Mouse (Mus musculus) limb, embryonic 14.5 days (tissue): ENCODE results near the gene Hmgcs1. TPM values are rescaled to one million over a fixed set of nuclear protein-coding genes. Genes with fewer than 3 reads are reported as not detected.
A peak's percentile ranks its signal among the peaks of the same experiment; 100 is the strongest.

Experiments used
- ATAC-seq: fragments of 200-750 bp; cut with Nextera tagmentation; 2 replicates; pipeline ENCODE4 v1.8.0; 2017; ENCODE audit warnings: low read depth, moderate number of reproducible peaks, moderate TSS enrichment; ENCODE audit not compliant: low FRiP score
- DNase-seq: peaks from one replicate; pipeline ENCODE4 v3.0.0-alpha.2; 2015; ENCODE audit warnings: low spot score
- H3K27ac ChIP-seq: fragments of 300-500 bp; sonication (generic); replicated peaks from 2 replicates; pipeline ENCODE4 v1.5.1; 2014; ENCODE audit warnings: low read depth, mild to moderate bottlenecking, low read length, moderate library complexity, mixed read lengths
- H3K27me3 ChIP-seq: fragments of 300-500 bp; sonication (generic); 2 replicates; pipeline ENCODE4 v1.6.1; 2014; ENCODE audit warnings: low read length, mixed read lengths; ENCODE audit not compliant: control insufficient read depth, insufficient read depth
- H3K36me3 ChIP-seq: fragments of 300-500 bp; sonication (generic); 2 replicates; pipeline ENCODE4 v1.6.1; 2014; ENCODE audit warnings: mild to moderate bottlenecking, low read length, moderate library complexity, mixed read lengths; ENCODE audit not compliant: control insufficient read depth, insufficient read depth
- H3K4me1 ChIP-seq: fragments of 300-500 bp; sonication (generic); 2 replicates; pipeline ENCODE4 v1.6.1; 2014; ENCODE audit warnings: antibody characterized with exemption, low read length, mixed read lengths; ENCODE audit not compliant: control insufficient read depth, insufficient read depth
- H3K4me2 ChIP-seq: fragments of 300-500 bp; sonication (generic); replicated peaks from 2 replicates; pipeline ENCODE4 v1.6.1; 2014; ENCODE audit warnings: low read depth, mild to moderate bottlenecking, low read length, moderate library complexity; ENCODE audit not compliant: severe bottlenecking
- H3K4me3 ChIP-seq: fragments of 300-500 bp; sonication (generic); replicated peaks from 2 replicates; pipeline ENCODE4 v1.5.1; 2014; ENCODE audit warnings: low read length
- H3K9ac ChIP-seq: fragments of 300-500 bp; sonication (generic); 2 replicates; pipeline ENCODE4 v1.6.1; 2014; ENCODE audit warnings: mild to moderate bottlenecking, low read depth, low read length, moderate library complexity; ENCODE audit not compliant: severe bottlenecking
- H3K9me3 ChIP-seq: fragments of 300-500 bp; sonication (generic); 2 replicates; pipeline ENCODE4 v1.6.1; 2016; ENCODE audit warnings: low read length; ENCODE audit not compliant: control insufficient read depth
- POLR2A ChIP-seq: fragments of 200-500 bp; IDR thresholded peaks from 2 replicates; pipeline ENCODE4 v1.8.0; 2012; ENCODE audit warnings: inconsistent platforms, mild to moderate bottlenecking, moderate library complexity, borderline replicate concordance; ENCODE audit not compliant: insufficient read depth, insufficient read length; ENCODE audit errors: extremely low read depth
- WGBS: fragments of 180-500 bp; shearing (Covaris S2); extraction: QIAGEN DNeasy Blood & Tissue Kit; methylation state at CpG from one replicate; pipeline ENCODE4 v1.1.7; 2014; 5-methylcytosine and 5-hydroxymethylcytosine counted together
- polyA plus RNA-seq, 2 experiments: library from polyadenylated mRNA; depleted of rRNA in 1 of 2; stranded (reverse) in 1 of 2; unstranded in 1 of 2; fragments of >200 nt; fragmentation: Nextera tagmentation in 1 of 2; extraction: Ambion mirVana in 1 of 2; gene quantifications; 2 replicates each; pipeline versions ENCODE4 v1.2.1 to v1.2.3; 2012 to 2014

Hmgcs1 gene
- polyA plus RNA-seq, 2 experiments, result 93.0 to 135 TPM

- DNase-seq (peak; percentile 63), ATAC-seq (no peak)
- TF ChIP-seq POLR2A, result no peak
- H3K4me1 ChIP-seq, result peaks cover 9% of the 10 kb centered on the region
- WGBS, result 26% methylated on average over 5 of the region's 5 CpGs
- no peak overlapping the region for H3K9ac ChIP-seq
- no peak overlapping the region; the same call in 1 of the 2 replicates for H3K4me2 ChIP-seq
- H3K4me3 ChIP-seq, result no peak overlapping the region
- H3K36me3 ChIP-seq, result no peaks in the 10 kb centered on the region; the same call in 1 of the 2 replicates
- no peaks in the 10 kb centered on the region for H3K27me3 ChIP-seq
- H3K27ac ChIP-seq, result no peak overlapping the region
- H3K9me3 ChIP-seq, result no peaks in the 10 kb centered on the region
These were observed 66.7 kb downstream of the Hmgcs1 start for GRCm38 (mm10) chr13:119756831-119757230.

Other genes with a start within 250 kb of the Hmgcs1 start
- 75.9 and 103 TPM in 2 replicates for gene 4833420G17Rik, start 227.6 kb upstream of the Hmgcs1 start, polyA plus RNA-seq (2012; rRNA removed)
- gene 4833420G17Rik, start 227.6 kb upstream of the Hmgcs1 start, polyA plus RNA-seq (2014; fragmentation: Nextera tagmentation; extraction: Ambion mirVana), result 61.2 and 74.9 TPM in 2 replicates
- gene Tmem267, start 202.3 kb upstream of the Hmgcs1 start, polyA plus RNA-seq (2012; rRNA removed), result 6.5 and 7.2 TPM in 2 replicates
- 1.3 and 2.0 TPM in 2 replicates for gene Tmem267, start 202.3 kb upstream of the Hmgcs1 start, polyA plus RNA-seq (2014; fragmentation: Nextera tagmentation; extraction: Ambion mirVana)
- gene 3110070M22Rik, start 202.0 kb upstream of the Hmgcs1 start, polyA plus RNA-seq (2012; rRNA removed), result 0.56 and 0.78 TPM in 2 replicates
- 1.6 and 2.0 TPM in 2 replicates for gene 3110070M22Rik, start 202.0 kb upstream of the Hmgcs1 start, polyA plus RNA-seq (2014; fragmentation: Nextera tagmentation; extraction: Ambion mirVana)
- gene Ccl28, start 66.6 kb upstream of the Hmgcs1 start, polyA plus RNA-seq (2012; rRNA removed), result 0.18 and 0.23 TPM in 2 replicates
- gene Ccl28, start 66.6 kb upstream of the Hmgcs1 start, polyA plus RNA-seq (2014; fragmentation: Nextera tagmentation; extraction: Ambion mirVana), result 0.07 TPM in 1 of 2 replicates, not detected in the other
- gene Nim1k, start 65.5 kb downstream of the Hmgcs1 start, polyA plus RNA-seq (2012; rRNA removed), result 1.2 and 1.3 TPM in 2 replicates
- gene Nim1k, start 65.5 kb downstream of the Hmgcs1 start, polyA plus RNA-seq (2014; fragmentation: Nextera tagmentation; extraction: Ambion mirVana), result 2.1 and 2.2 TPM in 2 replicates
- 26.6 and 32.1 TPM in 2 replicates for gene Zfp131, start 100.5 kb downstream of the Hmgcs1 start, polyA plus RNA-seq (2012; rRNA removed)
- gene Zfp131, start 100.5 kb downstream of the Hmgcs1 start, polyA plus RNA-seq (2014; fragmentation: Nextera tagmentation; extraction: Ambion mirVana), result 39.6 and 41.3 TPM in 2 replicates
- gene AF067063, start 139.8 kb downstream of the Hmgcs1 start, polyA plus RNA-seq (2012; rRNA removed), result not detected in 2 replicates
- gene AF067063, start 139.8 kb downstream of the Hmgcs1 start, polyA plus RNA-seq (2014; fragmentation: Nextera tagmentation; extraction: Ambion mirVana), result not detected in 2 replicates
- gene D13Ertd608e, start 145.6 kb downstream of the Hmgcs1 start, polyA plus RNA-seq (2012; rRNA removed), result not detected in 2 replicates
- gene D13Ertd608e, start 145.6 kb downstream of the Hmgcs1 start, polyA plus RNA-seq (2014; fragmentation: Nextera tagmentation; extraction: Ambion mirVana), result not detected in 2 replicates
- not detected in 2 replicates for gene Tcstv1, start 204.4 kb downstream of the Hmgcs1 start, polyA plus RNA-seq (2012; rRNA removed)
- not detected in 2 replicates for gene Tcstv1, start 204.4 kb downstream of the Hmgcs1 start, polyA plus RNA-seq (2014; fragmentation: Nextera tagmentation; extraction: Ambion mirVana)
- gene Gm21761, start 238.9 kb downstream of the Hmgcs1 start, polyA plus RNA-seq (2012; rRNA removed), result not detected in 2 replicates
- not detected in 2 replicates for gene Gm21761, start 238.9 kb downstream of the Hmgcs1 start, polyA plus RNA-seq (2014; fragmentation: Nextera tagmentation; extraction: Ambion mirVana)